Mouse (Mus musculus): Measurements from ENCODE around the gene Gm12394.

DNA sequence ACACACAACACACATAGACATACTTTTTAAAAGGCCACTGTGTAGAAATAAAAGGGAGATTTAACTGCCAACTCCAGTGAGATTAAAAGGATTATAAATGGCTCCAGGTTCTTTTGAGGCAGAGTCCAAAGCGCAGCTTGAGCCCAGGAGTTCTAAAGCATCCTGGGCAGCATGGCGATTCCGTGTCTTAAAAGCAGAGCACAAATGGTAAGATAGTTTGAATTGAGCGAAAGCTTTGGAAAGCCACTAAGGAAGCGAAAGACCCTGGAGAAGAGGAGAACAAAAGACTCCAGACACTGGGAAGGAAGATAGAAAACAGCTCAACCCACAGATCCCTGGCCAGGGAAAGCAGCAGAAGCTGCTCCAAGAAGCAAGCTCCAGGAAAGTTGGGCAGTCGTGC lies 48.4 kb upstream of the Gm12394 start:
- TF ChIP-seq CTCF (IDR thresholded peaks at IDR 0.05; ENCODE audit: borderline replicate concordance, extremely low read depth, insufficient read depth, insufficient read length) (no peak), POLR2A (IDR thresholded peaks at IDR 0.05; ENCODE audit: borderline replicate concordance, extremely low read depth, insufficient read depth, insufficient read length, poor library complexity, severe bottlenecking) (no peak)

Measured in brain, embryonic 14.5 days (tissue).